Mouse (Mus musculus): Measurements from ENCODE around the gene Epm2a. TPM values are rescaled to one million over a fixed set of nuclear protein-coding genes. Genes with fewer than 3 reads are reported as not detected.
"Not testable (repeated sequence)": the region's sequence is repeated elsewhere in the genome, so short reads cannot be mapped to it uniquely, and the experiment has no call there.

Gene Epm2a
- polyA plus RNA-seq, 1 experiment, result 2.9 TPM

- no peak for TF ChIP-seq POLR2A (IDR thresholded peaks at IDR 0.05; ENCODE audit: low read depth, low read length)
- TF ChIP-seq CTCF (IDR thresholded peaks at IDR 0.05; ENCODE audit: borderline replicate concordance, insufficient read depth, low read length), result no peak
- H3K27ac ChIP-seq (ENCODE audit: insufficient read depth, low read length), result no peak overlapping the region
- H3K4me3 ChIP-seq (ENCODE audit: insufficient read depth, low read length), result no peak overlapping the region
- H3K4me1 ChIP-seq (ENCODE audit: control insufficient read depth, insufficient read depth, low read length), result no peaks in the 10 kb centered on the region
These were observed 19.9 kb upstream of the Epm2a start for GRCm38 (mm10) chr10:11323202-11323898.

GRCm38 (mm10) chr10:11326526-11326925 lies 16.7 kb upstream of the Epm2a start:
- H3K27ac ChIP-seq (ENCODE audit: insufficient read depth, low read length), result no peak overlapping the region
- H3K4me1 ChIP-seq (ENCODE audit: control insufficient read depth, insufficient read depth, low read length), result no peaks in the 10 kb centered on the region
- TF ChIP-seq CTCF (IDR thresholded peaks at IDR 0.05; ENCODE audit: borderline replicate concordance, insufficient read depth, low read length), result peak; percentile 37; the same call in 1 of the 2 replicates
- TF ChIP-seq POLR2A (IDR thresholded peaks at IDR 0.05; ENCODE audit: low read depth, low read length), result no peak
- no peak overlapping the region for H3K4me3 ChIP-seq (ENCODE audit: insufficient read depth, low read length)

DNA sequence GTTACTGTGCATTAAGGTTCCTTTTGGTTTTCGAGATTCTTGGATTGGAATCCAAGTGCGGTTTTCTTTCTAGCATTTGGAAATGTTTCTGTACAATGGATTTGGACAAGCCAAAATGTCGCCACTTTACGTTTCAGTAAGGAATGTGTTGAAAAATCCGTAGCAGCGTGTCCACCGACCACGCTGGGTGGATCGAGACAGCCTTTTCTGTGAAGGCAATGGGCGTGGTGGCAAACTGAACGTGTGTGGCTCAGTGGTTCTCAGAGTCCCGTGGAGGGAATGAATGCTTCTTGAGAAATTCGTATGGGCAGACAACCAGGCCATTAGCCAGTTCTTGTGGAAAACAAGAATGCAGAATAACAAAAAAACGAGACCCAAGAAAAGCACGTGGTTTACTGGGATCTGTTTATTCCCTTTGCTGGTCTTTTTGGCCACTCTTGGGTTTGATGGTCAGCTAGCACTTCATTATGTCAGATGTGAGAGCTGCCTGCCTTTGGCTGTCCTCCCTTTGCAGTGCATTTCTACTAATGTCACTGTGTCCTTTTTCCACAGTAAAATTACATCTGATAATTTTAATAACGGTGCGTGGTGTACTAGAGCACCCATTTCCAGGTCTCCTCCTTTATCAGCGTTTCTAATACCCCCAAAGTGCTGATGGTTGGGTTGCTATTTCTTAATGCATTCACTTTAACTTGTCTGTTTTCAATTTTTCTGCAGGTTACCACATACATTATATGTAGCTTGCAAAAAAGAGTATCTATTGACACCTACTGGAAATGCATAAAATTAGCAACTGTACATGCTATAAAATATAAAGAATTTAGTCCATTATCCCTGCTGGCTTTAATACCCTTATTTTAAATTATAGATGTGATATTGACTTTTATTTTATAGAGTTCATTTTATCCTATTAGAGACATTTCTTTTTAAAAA lies 1.6 kb downstream of the Epm2a start:
- Histone ChIP-seq H3K27ac (ENCODE audit: insufficient read depth, low read length) (no peak overlapping the region), H3K4me1 (ENCODE audit: control insufficient read depth, insufficient read depth, low read length) (no peaks in the 10 kb centered on the region), H3K4me3 (ENCODE audit: insufficient read depth, low read length) (no peak overlapping the region)
- TF ChIP-seq POLR2A (IDR thresholded peaks at IDR 0.05; ENCODE audit: low read depth, low read length) (no peak), CTCF (IDR thresholded peaks at IDR 0.05; ENCODE audit: borderline replicate concordance, insufficient read depth, low read length) (no peak)

GRCm38 (mm10) chr10:11350243-11350974 lies 7.2 kb downstream of the Epm2a start:
- H3K27ac ChIP-seq (ENCODE audit: insufficient read depth, low read length); H3K4me3 ChIP-seq (ENCODE audit: insufficient read depth, low read length); H3K4me1 ChIP-seq (ENCODE audit: control insufficient read depth, insufficient read depth, low read length): not testable (repeated sequence)

DNA sequence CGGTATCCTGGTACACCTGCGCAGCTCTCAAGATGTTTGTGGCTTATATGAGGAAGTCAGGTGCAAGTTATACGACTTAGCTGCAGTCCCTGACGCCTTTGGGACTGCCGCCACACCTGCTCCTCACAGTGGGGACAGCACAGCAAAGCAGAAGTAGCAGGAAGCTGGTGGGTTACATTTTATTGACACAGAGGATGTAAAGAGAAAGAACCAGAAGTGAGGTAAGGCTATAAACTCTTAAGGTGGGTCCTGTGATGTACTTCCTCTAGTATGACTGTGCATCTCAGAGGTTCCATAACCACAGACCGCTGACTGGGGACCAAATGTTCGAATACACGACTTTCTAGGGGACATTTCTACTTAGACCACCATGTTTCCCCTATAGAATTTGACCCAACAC lies 11.4 kb downstream of the Epm2a start:
- Histone ChIP-seq H3K27ac (ENCODE audit: insufficient read depth, low read length) (no peak overlapping the region), H3K4me1 (ENCODE audit: control insufficient read depth, insufficient read depth, low read length) (no peaks in the 10 kb centered on the region), H3K4me3 (ENCODE audit: insufficient read depth, low read length) (no peak overlapping the region)
- TF ChIP-seq CTCF (IDR thresholded peaks at IDR 0.05; ENCODE audit: borderline replicate concordance, insufficient read depth, low read length) (no peak), POLR2A (IDR thresholded peaks at IDR 0.05; ENCODE audit: low read depth, low read length) (no peak)

DNA sequence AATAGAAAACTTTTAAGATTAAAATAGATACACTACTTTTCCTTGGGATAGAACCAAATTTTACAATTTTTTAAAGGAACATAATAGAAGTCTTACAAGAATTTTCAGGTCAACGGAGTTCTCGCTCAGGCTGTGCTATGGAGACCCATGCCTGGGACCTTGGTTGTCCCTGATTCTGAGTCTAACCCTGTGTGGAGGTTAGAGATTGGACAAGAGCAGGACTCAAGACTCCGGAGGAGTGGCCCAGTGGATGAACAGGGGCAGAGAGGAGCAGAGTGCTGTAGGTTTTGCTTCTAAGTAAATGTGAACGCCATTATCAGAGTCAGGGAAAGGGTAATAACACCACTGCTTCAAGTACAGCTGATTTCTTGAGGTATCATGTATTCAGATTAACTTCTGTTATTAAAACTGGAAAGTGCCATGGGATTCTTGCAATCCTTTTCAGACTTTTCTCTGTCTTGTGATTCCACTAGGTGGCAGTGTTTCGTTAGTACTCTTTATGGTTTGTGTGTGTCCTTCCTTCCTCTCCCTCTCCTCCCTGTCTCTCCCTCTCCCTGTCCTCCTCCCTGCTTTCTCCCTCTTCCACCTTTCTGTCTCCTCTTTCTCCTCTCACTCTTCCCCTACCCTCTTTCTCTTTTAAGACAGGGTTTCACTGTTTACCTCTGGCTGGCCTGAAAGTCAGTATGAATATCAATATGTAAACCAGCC lies 18.9 kb downstream of the Epm2a start:
- Histone ChIP-seq H3K4me3 (ENCODE audit: insufficient read depth, low read length) (no peak overlapping the region), H3K27ac (ENCODE audit: insufficient read depth, low read length) (no peak overlapping the region), H3K4me1 (ENCODE audit: control insufficient read depth, insufficient read depth, low read length) (no peaks in the 10 kb centered on the region)
- TF ChIP-seq CTCF (IDR thresholded peaks at IDR 0.05; ENCODE audit: borderline replicate concordance, insufficient read depth, low read length), result 0 out of 2 replicates have a peak, but pooled peaks have one; percentile 6
- TF ChIP-seq POLR2A (IDR thresholded peaks at IDR 0.05; ENCODE audit: low read depth, low read length), result no peak

DNA sequence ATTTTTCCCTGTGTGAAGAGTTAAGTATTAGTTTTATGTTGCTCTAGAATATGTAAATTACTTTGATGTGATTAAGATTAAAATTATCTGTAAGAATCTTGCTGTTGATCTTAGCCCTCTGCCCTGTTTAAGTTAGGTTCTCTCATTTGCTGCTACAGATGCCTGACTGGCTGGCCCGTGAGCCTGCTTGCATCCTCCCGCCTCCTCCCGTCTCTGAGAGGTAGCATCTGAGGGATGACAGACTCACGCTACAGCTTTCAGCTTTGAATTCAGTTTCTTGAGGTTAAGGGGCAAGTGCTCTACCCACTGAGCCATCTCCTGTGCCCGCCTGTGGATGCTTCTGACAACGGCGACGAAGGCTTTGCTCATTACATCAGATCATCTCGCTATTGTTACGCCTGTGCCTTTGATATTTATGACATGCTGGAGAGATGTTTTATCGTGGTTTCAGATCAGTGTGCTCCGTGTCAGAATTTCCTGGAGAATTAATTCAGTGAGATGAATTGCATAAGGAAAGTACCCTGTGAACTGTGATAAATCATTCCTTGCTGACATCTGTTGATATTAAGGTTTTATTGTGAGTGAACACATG lies 19.8 kb downstream of the Epm2a start:
- TF ChIP-seq POLR2A (IDR thresholded peaks at IDR 0.05; ENCODE audit: low read depth, low read length) (no peak), CTCF (IDR thresholded peaks at IDR 0.05; ENCODE audit: borderline replicate concordance, insufficient read depth, low read length) (no peak)
- Histone ChIP-seq H3K4me1 (ENCODE audit: control insufficient read depth, insufficient read depth, low read length) (no peaks in the 10 kb centered on the region), H3K4me3 (ENCODE audit: insufficient read depth, low read length) (no peak overlapping the region), H3K27ac (ENCODE audit: insufficient read depth, low read length) (no peak overlapping the region)

DNA sequence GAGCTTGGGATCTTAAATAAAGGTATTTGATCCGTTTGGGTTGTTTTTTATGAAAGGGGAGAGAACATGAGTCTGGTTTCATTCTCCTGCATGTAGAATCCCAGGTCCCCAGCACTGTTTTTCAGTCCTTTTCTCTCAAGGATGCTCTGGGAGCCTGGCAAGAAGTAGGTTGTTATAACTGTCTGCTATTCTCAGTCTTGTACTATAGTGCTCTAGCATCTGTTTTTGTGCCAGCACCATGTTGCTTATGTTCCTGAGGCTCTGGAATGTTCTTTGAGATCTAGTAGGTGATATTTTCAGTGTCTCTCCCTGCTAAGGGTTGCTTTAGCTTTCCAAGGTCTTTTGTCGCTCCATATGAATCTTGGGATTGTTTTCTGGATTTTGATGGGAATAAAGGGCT lies 38.1 kb downstream of the Epm2a start:
- H3K27ac ChIP-seq (ENCODE audit: insufficient read depth, low read length), result no peak overlapping the region
- TF ChIP-seq CTCF (IDR thresholded peaks at IDR 0.05; ENCODE audit: borderline replicate concordance, insufficient read depth, low read length) (no peak), POLR2A (IDR thresholded peaks at IDR 0.05; ENCODE audit: low read depth, low read length) (no peak)
- H3K4me1 ChIP-seq (ENCODE audit: control insufficient read depth, insufficient read depth, low read length), result no peaks in the 10 kb centered on the region
- H3K4me3 ChIP-seq (ENCODE audit: insufficient read depth, low read length), result no peak overlapping the region

DNA sequence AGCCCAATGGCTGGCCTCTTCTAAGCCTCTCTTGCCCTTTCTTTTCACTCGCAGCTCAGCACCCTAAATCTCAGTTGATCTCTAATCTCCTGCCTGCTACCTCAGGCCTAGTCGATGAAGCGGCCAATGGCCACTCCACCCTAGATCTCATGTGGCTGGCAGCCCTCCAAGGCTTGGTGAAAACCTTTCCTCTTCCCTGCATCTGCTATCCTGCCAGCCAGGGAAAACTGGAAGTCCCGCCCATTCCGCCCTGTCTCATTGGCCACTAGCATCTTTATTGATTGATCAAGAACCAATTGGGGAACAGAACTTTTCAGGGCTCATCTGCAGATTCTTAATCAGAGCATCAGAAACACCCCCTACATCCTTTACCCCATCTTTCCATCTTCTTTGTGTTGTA lies 67.7 kb downstream of the Epm2a start:
- Histone ChIP-seq H3K4me1 (ENCODE audit: control insufficient read depth, insufficient read depth, low read length) (no peaks in the 10 kb centered on the region), H3K27ac (ENCODE audit: insufficient read depth, low read length) (no peak overlapping the region), H3K4me3 (ENCODE audit: insufficient read depth, low read length) (no peak overlapping the region)
- TF ChIP-seq POLR2A (IDR thresholded peaks at IDR 0.05; ENCODE audit: low read depth, low read length) (no peak), CTCF (IDR thresholded peaks at IDR 0.05; ENCODE audit: borderline replicate concordance, insufficient read depth, low read length) (no peak)
